Mouse (Mus musculus) right cerebral cortex, postnatal 14 days (tissue): ENCODE measurements around the gene Wrap53.
A peak's percentile ranks its signal among the peaks of the same experiment; 100 is the strongest.

Source experiments
- DNase-seq: peaks from one replicate; pipeline ENCODE4 v3.0.0; 2022

Wrap53 gene

DNA sequence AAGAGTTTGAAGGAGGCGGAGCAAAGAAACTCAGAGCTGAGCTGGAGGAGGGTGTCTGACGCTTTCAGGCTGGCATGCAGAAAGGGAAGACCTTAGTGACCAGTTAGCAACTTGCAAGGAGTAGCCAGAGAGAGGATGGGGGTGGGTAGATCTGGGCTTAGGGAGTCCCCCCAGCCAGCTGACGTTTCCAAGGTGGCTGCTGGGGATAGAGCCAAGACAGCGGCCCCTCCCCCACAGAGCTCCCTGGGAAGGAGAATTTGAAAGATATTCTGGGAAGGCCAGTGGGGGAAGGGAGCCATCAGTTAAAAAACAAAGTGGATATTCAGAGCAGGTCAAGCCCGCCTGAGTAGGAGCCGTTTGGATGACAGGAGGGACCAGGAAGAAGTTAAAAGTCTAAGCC lies 20.0 kb upstream of the Wrap53 start:
- DNase-seq = peak; percentile 82

DNA sequence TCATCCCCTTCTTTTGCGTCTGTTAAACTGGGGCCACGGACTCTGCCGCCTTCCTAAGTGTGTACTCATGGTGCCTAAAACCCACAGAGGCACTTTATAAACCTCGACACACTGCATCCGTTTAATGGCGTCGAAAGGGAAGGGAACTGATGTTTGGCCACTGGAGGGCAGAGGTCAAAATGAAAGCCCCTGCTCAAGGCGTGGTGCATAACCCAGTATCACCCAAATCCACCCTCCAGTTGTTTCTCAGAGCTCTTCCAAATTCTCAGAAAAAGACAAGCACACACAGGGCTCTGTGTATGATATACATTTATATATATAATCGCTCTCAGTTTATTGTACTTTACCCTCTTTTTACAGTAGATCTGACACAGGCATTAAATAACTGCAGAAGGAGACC lies 19.4 kb upstream of the Wrap53 start:
- no peak for DNase-seq

DNA sequence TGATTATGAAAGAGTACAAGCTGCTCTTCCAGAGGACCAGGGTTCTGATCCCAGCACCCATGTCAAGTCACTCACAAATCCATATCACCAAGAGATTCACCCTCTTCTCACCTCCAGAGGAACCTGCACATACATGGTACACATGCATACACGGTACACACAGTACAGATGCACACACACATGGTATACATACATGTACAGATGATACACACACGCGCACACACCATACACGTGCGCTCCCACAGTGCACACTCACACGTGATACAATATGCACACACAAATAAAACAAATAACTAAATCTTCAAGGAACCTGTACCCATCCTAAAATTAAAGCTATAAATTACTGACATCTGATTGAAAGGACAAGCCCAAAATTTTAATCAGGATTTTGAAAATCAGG lies 14.8 kb upstream of the Wrap53 start:
- DNase-seq = no peak

- no peak for DNase-seq
Observed at GRCm38 (mm10) chr11:69592799-69593198, 12.7 kb upstream of the Wrap53 start.

- DNase-seq = peak; percentile 78
Observed at GRCm38 (mm10) chr11:69591899-69592637, 12.0 kb upstream of the Wrap53 start.

GRCm38 (mm10) chr11:69591424-69591823 lies 11.4 kb upstream of the Wrap53 start:
- DNase-seq = no peak

DNA sequence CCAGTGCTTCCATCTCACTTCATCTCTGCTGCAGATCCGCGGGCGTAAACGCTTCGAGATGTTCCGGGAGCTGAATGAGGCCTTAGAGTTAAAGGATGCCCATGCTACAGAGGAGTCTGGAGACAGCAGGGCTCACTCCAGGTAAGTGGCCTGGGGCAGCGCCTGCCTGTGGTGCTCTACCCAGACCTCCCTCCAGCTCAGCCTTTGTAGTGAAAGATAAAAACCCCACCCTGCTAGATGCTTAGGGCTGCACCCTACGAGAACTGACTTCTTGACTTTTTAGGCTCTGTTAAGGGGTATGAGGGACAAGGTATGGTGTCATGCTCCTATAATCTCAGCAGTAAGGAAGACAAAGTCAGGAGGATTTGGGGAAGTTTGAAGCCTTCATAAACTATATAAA lies 10.6 kb upstream of the Wrap53 start:
- DNase-seq = no peak

- no peak for DNase-seq
Observed at GRCm38 (mm10) chr11:69589207-69589834, 9.3 kb upstream of the Wrap53 start.

- no peak for DNase-seq
Observed at GRCm38 (mm10) chr11:69585718-69586325, 5.8 kb upstream of the Wrap53 start.

GRCm38 (mm10) chr11:69584937-69585336 lies 4.9 kb upstream of the Wrap53 start:
- DNase-seq = no peak

GRCm38 (mm10) chr11:69584008-69584407 lies 4.0 kb upstream of the Wrap53 start:
- DNase-seq = no peak

DNA sequence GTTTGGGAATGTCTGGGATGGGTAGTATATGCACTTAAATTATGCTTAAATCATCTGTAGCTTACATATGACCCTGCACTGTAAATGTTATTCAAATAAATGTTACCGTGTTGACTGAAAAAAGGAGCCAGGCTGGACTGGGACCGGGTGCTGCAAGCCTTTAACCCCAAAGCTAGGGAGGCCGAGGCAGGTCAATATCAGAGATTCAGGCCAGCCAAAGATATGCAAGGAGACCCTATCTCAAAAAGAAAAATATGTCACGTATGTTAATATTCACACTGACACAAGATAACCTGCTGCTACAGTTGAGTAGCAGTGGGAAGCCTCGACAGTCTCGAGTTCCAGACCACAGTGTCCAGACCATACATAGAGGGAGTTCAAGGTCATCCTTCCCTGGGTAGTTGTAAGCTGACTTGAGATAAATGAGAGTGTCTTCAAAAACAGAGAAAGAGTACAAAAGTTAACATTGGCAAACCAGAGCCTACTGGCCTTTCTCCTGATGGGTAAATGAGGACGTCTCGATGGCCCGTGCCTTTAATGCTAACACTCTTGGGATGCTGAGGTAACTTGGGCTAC lies 2.3 kb upstream of the Wrap53 start:
- DNase-seq = no peak

DNA sequence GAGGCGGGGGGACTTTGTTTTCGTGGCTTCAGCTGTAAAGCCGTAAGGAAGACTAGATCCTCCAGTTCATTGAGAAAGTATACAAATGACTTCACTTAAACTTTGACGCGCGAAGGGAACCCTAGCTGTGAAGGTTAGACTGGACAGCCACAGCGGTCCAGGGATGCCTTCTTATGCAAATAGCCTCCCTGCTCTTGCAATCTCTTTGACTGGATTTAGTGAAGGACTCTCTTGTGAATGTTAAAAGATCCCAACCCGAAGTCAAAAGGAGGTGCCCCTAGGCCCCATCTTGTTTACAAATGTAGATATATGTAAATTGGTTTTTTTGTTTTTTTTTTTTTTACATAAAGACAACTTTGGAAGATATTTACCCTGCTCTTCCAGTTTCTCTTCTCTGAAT lies 1.8 kb upstream of the Wrap53 start:
- no peak for DNase-seq

DNA sequence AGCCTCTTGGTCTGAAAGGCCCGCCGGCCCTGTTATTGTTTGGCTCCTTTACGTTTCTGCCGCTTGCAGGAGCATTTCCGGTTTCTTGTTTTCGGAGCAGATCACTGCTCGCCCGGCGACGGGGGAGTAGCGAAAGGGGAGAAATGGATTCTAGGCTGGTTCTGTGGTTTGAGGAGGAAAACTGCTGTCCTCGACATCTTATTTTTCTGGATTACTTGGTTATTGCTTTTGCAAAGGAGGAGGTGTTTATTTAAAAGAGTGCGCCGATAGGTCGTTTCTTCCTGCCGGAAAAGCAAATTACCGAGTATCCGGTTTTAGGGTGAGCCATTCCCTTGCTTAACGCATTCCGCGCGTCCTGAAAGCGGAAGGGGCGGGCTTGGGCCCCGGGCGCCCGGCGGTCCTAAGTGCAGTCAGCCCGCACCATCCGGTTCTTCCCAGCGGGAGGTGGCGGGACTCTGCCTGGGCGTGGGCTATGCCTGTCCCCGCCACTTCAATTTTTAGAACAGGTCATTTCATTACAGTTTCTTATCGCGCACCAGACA lies 1.2 kb upstream of the Wrap53 start:
- peak; percentile 87 for DNase-seq

DNA sequence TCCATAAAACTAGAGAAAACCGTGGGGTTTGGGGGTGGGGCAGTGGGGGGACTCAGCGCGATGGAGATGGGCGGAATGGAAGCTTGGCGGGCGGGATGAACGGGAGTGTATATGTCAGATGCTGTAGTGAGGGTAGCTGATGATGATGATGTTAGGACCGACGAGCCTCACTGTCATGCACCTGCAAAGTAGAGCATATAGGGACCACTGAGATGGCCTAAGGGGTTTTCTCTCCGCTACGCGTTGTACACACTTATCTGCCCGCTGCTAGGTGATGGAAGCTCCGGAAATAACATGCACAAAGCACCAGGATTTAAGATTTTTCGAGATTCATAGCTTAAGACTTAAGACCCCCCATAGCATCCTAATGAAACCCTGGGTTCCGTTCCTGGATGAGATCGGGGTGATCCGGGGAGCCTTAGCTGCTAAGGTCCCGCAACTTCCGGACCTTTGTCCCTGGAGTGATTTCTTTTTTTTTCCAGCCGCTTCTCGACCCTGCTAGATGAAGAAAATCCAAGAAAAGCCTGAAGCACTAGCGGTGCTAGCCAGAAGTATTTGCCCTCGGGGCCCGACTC lies 604 bp upstream of the Wrap53 start:
- DNase-seq = no peak

- peak; percentile 93 for DNase-seq
Observed at GRCm38 (mm10) chr11:69579128-69580017, 682 bp downstream of the Wrap53 start.

DNA sequence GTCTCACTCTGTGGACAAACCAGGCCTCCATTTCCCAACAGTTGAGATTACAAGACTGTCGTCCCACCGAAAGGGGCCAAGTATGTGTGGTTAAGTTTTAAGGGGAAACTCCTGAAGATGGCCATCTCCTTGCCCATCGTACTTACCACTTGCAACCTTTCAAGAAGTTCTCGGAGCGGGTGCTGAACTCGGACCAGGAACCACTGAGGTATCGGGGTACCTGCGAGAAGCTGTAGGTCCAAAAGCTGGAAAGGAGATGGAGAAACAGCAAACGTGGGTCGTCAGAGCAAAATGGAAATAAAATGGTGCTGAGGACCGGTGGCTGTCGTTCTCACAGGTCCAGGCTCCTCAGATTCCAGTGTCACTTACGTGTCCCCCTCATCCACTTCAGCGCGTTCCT lies 1.8 kb downstream of the Wrap53 start:
- DNase-seq = no peak

GRCm38 (mm10) chr11:69576307-69576706 lies 3.7 kb downstream of the Wrap53 start:
- no peak for DNase-seq

- DNase-seq = no peak
Observed at GRCm38 (mm10) chr11:69575220-69575619, 4.8 kb downstream of the Wrap53 start.

GRCm38 (mm10) chr11:69565131-69565530 lies 14.9 kb downstream of the Wrap53 start:
- DNase-seq = no peak

- DNase-seq = no peak
Observed at GRCm38 (mm10) chr11:69564391-69564790, 15.7 kb downstream of the Wrap53 start.

- no peak for DNase-seq
Observed at GRCm38 (mm10) chr11:69563373-69563772, 16.7 kb downstream of the Wrap53 start.
